Mouse (Mus musculus) ES-Bruce4 (cell line): Measurements from ENCODE around the gene Fbxw11. TPM values are rescaled to one million over a fixed set of nuclear protein-coding genes. Genes with fewer than 3 reads are reported as not detected.
A peak's percentile ranks its signal among the peaks of the same experiment; 100 is the strongest.

Experiments
- H3K27ac ChIP-seq: 2 replicates; pipeline ENCODE4 v1.5.1; 2012; ENCODE audit warnings: low read length, inconsistent platforms; ENCODE audit not compliant: insufficient read depth
- H3K27me3 ChIP-seq: 2 replicates; pipeline ENCODE4 v1.6.1; 2012; ENCODE audit warnings: mild to moderate bottlenecking, low read length, inconsistent platforms; ENCODE audit not compliant: control insufficient read depth, poor library complexity, insufficient read depth, severe bottlenecking
- H3K36me3 ChIP-seq: 2 replicates; pipeline ENCODE4 v1.6.1; 2012; ENCODE audit warnings: inconsistent platforms, mild to moderate bottlenecking, low read length, moderate library complexity; ENCODE audit not compliant: control insufficient read depth, poor library complexity, insufficient read depth, severe bottlenecking
- H3K4me1 ChIP-seq: one replicate; pipeline ENCODE4 v1.8.1; 2011; ENCODE audit warnings: low read length; ENCODE audit not compliant: control insufficient read depth, insufficient read depth
- H3K4me3 ChIP-seq: 2 replicates; pipeline ENCODE4 v1.5.1; 2011; ENCODE audit warnings: low read depth, mild to moderate bottlenecking, low read length
- H3K9ac ChIP-seq: 2 replicates; pipeline ENCODE4 v1.6.1; 2012; ENCODE audit warnings: low read depth, mild to moderate bottlenecking, inconsistent platforms; ENCODE audit not compliant: poor library complexity, severe bottlenecking
- H3K9me3 ChIP-seq: replicated peaks from 2 replicates; pipeline ENCODE4 v1.6.1; 2012; ENCODE audit warnings: mild to moderate bottlenecking, low read length, inconsistent platforms; ENCODE audit not compliant: control insufficient read depth, poor library complexity, insufficient read depth, severe bottlenecking
- CTCF ChIP-seq: IDR thresholded peaks from one replicate; pipeline ENCODE4 v1.8.1; 2011; ENCODE audit warnings: low read depth, low read length
- EP300 ChIP-seq: IDR thresholded peaks from 2 replicates; pipeline ENCODE4 v1.6.1; 2011; ENCODE audit warnings: low read depth, low read length; ENCODE audit not compliant: insufficient read depth
- POLR2A ChIP-seq: IDR thresholded peaks from one replicate; pipeline ENCODE4 v1.8.1; 2011; ENCODE audit warnings: low read length; ENCODE audit not compliant: insufficient read depth
- polyA plus RNA-seq: library from polyadenylated mRNA; stranded (reverse); fragments of >200 nt; gene quantifications from 2 replicates; pipeline ENCODE4 v1.2.4, GENCODE M21; 2011; ENCODE audit warnings: low read depth; ENCODE audit not compliant: missing spikeins, insufficient read depth, insufficient read length

Gene Fbxw11
- polyA plus RNA-seq, 1 experiment, result 59.6 TPM

GRCm38 (mm10) chr11:32605131-32605860, 37.2 kb upstream of the Fbxw11 start:
- no peak overlapping the region for H3K27ac ChIP-seq

GRCm38 (mm10) chr11:32605907-32606306, 36.6 kb upstream of the Fbxw11 start:
- Histone ChIP-seq H3K4me3 (no peak overlapping the region), H3K27me3 (no peaks in the 10 kb centered on the region), H3K9me3 (no peaks in the 10 kb centered on the region), H3K36me3 (no peaks in the 10 kb centered on the region), H3K9ac (no peak overlapping the region), H3K27ac (no peak overlapping the region), H3K4me1 (peaks cover 2% of the 10 kb centered on the region)
- no peak for TF ChIP-seq CTCF
- TF ChIP-seq EP300, result no peak
- no peak for TF ChIP-seq POLR2A

More at GRCm38 (mm10) chr11:32605131-32605860, 37.2 kb upstream of the Fbxw11 start:
- H3K4me3 ChIP-seq, result no peak overlapping the region
- no peaks in the 10 kb centered on the region for H3K9me3 ChIP-seq
- H3K36me3 ChIP-seq, result no peaks in the 10 kb centered on the region
- no peaks in the 10 kb centered on the region for H3K27me3 ChIP-seq
- TF ChIP-seq CTCF (no peak), POLR2A (no peak), EP300 (no peak)
- H3K4me1 ChIP-seq, result peaks cover 2% of the 10 kb centered on the region
- H3K9ac ChIP-seq, result no peak overlapping the region

GRCm38 (mm10) chr11:32607319-32607718, 35.2 kb upstream of the Fbxw11 start:
- Histone ChIP-seq H3K4me1 (no peaks in the 10 kb centered on the region), H3K27ac (no peak overlapping the region), H3K27me3 (no peaks in the 10 kb centered on the region), H3K4me3 (no peak overlapping the region), H3K36me3 (no peaks in the 10 kb centered on the region), H3K9me3 (no peaks in the 10 kb centered on the region), H3K9ac (no peak overlapping the region)
- TF ChIP-seq POLR2A, result no peak
- TF ChIP-seq EP300, result no peak
- no peak for TF ChIP-seq CTCF

- Histone ChIP-seq H3K27me3 (no peaks in the 10 kb centered on the region), H3K9ac (no peak overlapping the region), H3K36me3 (no peaks in the 10 kb centered on the region), H3K4me1 (no peaks in the 10 kb centered on the region), H3K9me3 (no peaks in the 10 kb centered on the region), H3K27ac (no peak overlapping the region), H3K4me3 (no peak overlapping the region)
- no peak for TF ChIP-seq EP300
- TF ChIP-seq CTCF, result no peak
- no peak for TF ChIP-seq POLR2A
These were observed 31.9 kb upstream of the Fbxw11 start for GRCm38 (mm10) chr11:32610616-32611015.

GRCm38 (mm10) chr11:32612304-32612703, 30.2 kb upstream of the Fbxw11 start:
- Histone ChIP-seq H3K27ac (no peak overlapping the region), H3K4me3 (no peak overlapping the region), H3K4me1 (no peaks in the 10 kb centered on the region), H3K27me3 (no peaks in the 10 kb centered on the region), H3K9me3 (no peaks in the 10 kb centered on the region), H3K9ac (no peak overlapping the region), H3K36me3 (no peaks in the 10 kb centered on the region)
- TF ChIP-seq POLR2A (no peak), EP300 (no peak), CTCF (no peak)

- H3K4me3 ChIP-seq, result peak overlapping the region; percentile 73
- H3K36me3 ChIP-seq, result no peaks in the 10 kb centered on the region
- no peaks in the 10 kb centered on the region for H3K9me3 ChIP-seq
- H3K9ac ChIP-seq, result peak overlapping the region; percentile 82
- no peaks in the 10 kb centered on the region for H3K27me3 ChIP-seq
- no peaks in the 10 kb centered on the region for H3K4me1 ChIP-seq
- no peak overlapping the region for H3K27ac ChIP-seq
- TF ChIP-seq POLR2A (peak; percentile 85), CTCF (no peak)
These were observed 28.1 kb upstream of the Fbxw11 start for GRCm38 (mm10) chr11:32614463-32614862.
